Mouse (Mus musculus) stomach, postnatal 0 days (tissue): ENCODE measurements around the gene Tgfbrap1. TPM values are rescaled to one million over a fixed set of nuclear protein-coding genes. Genes with fewer than 3 reads are reported as not detected.

Experiments
- ATAC-seq: fragments of 200-750 bp; cut with Nextera tagmentation; 2 replicates; pipeline ENCODE4 v1.8.0; 2017; ENCODE audit not compliant: low FRiP score, low TSS enrichment
- DNase-seq: peaks from one replicate; pipeline ENCODE4 v3.0.0-alpha.2; 2016; ENCODE audit warnings: low spot score
- H3K27ac ChIP-seq: fragments of 300-500 bp; sonication (generic); replicated peaks from 2 replicates; pipeline ENCODE4 v1.5.1; 2014; ENCODE audit warnings: mild to moderate bottlenecking, control low read depth
- H3K27me3 ChIP-seq: fragments of 300-500 bp; sonication (generic); 2 replicates; pipeline ENCODE4 v1.6.1; 2014; ENCODE audit warnings: low read length; ENCODE audit not compliant: control insufficient read depth, insufficient read depth
- H3K36me3 ChIP-seq: fragments of 300-500 bp; sonication (generic); 2 replicates; pipeline ENCODE4 v1.6.1; 2014; ENCODE audit warnings: low read length, mixed read lengths; ENCODE audit not compliant: control insufficient read depth, insufficient read depth
- H3K4me1 ChIP-seq: fragments of 300-500 bp; sonication (generic); replicated peaks from 2 replicates; pipeline ENCODE4 v1.6.1; 2014; ENCODE audit warnings: antibody characterized with exemption; ENCODE audit not compliant: control insufficient read depth, insufficient read depth
- H3K4me2 ChIP-seq: fragments of 300-500 bp; sonication (generic); replicated peaks from 2 replicates; pipeline ENCODE4 v1.6.1; 2014; ENCODE audit warnings: low read depth, mild to moderate bottlenecking, control low read depth, moderate library complexity
- H3K4me3 ChIP-seq: fragments of 300-500 bp; sonication (generic); 2 replicates; pipeline ENCODE4 v1.5.1; 2014; ENCODE audit warnings: low read depth, low read length, control low read depth
- H3K9ac ChIP-seq: fragments of 300-500 bp; sonication (generic); 2 replicates; pipeline ENCODE4 v1.6.1; 2014; ENCODE audit warnings: mild to moderate bottlenecking, low read length, control low read depth, mixed read lengths
- H3K9me3 ChIP-seq: fragments of 300-500 bp; sonication (generic); 2 replicates; pipeline ENCODE4 v1.6.1; 2016; ENCODE audit warnings: low read length; ENCODE audit not compliant: control insufficient read depth
- CTCF ChIP-seq: IDR thresholded peaks from 2 replicates; pipeline ENCODE4 v1.5.1; 2016; ENCODE audit warnings: antibody characterized with exemption, low read depth, mild to moderate bottlenecking, moderate library complexity
- EP300 ChIP-seq: optimal IDR thresholded peaks from 2 replicates; pipeline ENCODE3; 2016; ENCODE audit warnings: antibody characterized with exemption
- WGBS: fragments of 180-500 bp; shearing (Covaris S2); extraction: QIAGEN DNeasy Blood & Tissue Kit; methylation state at CpG from one replicate; pipeline ENCODE4 v1.1.7; 2014; 5-methylcytosine and 5-hydroxymethylcytosine counted together
- polyA plus RNA-seq: library from polyadenylated mRNA; unstranded; fragments of >200 nt; fragmentation: Nextera tagmentation; extraction: Ambion mirVana; gene quantifications from 2 replicates; pipeline ENCODE4 v1.2.1, GENCODE M21; 2015

The Tgfbrap1 gene
- 4.6 and 5.7 TPM in 2 replicates for polyA plus RNA-seq

DNA sequence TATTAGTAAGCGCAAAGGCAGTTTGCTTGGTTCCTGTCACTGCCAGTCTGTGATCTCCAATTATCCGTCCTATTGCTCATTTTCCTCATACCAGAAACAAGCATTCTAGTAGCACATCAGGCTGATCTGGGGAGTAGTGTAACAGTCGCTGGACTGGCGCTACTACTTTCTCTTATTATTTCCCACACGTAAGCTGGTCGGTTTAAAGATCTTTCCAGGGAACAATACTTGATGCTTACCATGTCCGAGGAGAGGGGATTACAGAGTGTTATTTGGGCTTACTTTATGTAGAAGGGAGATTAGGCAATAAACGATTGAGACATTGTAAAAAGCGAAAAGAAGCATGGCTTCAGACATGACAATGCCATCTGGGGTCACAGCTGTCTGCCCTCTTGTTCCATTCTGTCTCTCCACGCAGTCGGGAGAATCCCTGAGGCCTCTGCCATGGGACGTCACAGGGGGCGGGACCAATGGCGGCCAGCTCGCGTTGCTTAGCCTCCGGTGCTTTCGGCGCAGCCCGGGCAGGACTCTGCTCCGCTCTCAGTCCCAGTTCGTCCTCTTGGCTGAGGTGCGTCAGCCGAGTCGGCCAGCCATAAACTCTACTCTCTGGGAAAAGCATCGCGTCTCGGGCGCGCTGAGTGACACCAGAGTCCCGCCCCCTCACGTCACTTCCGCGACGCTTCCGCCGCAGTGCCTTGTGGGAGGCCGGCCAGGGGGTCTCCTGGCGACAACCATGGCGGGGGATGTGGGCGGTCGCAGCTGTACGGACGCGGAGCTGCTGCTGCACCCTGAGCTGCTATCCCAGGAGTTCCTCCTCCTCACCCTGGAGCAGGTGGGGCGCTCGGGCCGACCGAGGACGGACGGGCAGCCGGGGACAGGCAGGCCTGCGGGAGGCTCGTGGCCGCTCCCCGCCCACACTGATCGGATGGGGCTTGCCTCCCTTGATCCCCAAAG, at the start of gene Tgfbrap1, which contains the start of gene AI597479:
TSS of gene Tgfbrap1 (minus strand) at position 607 of the 954 bp plus-strand sequence.
TSS of gene AI597479 (plus strand) at position 680 of the 954 bp plus-strand sequence.
- Histone ChIP-seq H3K4me2 (peak within 1 kb of the TSS; percentile 87), H3K4me1 (no peaks in the 10 kb centered on the region), H3K9ac (peak within 1 kb of the TSS; percentile 96), H3K4me3 (peak within 1 kb of the TSS; percentile 87), H3K27me3 (no peaks in the 10 kb centered on the region), H3K9me3 (no peaks in the 10 kb centered on the region), H3K27ac (peak within 1 kb of the TSS; percentile 99), H3K36me3 (no peaks in the 10 kb centered on the region)
- TF ChIP-seq EP300 (no peak), CTCF (0 out of 2 replicates have a peak, but pooled peaks have one; percentile 3)
- peak; percentile 96 for ATAC-seq
- peak; percentile 93 for DNase-seq
- WGBS: under 1% methylated on average over 56 of the region's 57 CpGs

DNA sequence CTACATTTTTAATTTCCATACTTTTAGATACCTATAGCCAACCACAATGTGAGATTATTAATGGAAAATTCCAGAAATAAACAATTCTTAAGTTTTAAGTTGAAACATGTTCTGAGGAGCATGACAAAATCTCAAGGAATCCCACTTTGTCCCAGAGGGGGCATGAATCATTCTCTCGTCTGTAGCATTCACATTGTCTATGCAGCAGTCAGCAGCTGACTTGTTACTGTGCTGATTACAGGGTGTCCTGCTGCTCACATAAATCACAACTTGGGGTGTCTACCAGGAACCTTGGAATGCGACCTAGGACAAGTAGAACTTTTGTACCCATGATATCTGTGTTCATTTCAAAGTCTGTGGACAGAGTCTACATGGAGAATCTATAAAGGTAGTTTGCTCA, 49.0 kb upstream of the Tgfbrap1 start:
- Histone ChIP-seq H3K4me3 (no peak overlapping the region), H3K36me3 (peaks cover 8% of the 10 kb centered on the region; the same call in 1 of the 2 replicates), H3K4me1 (0 out of 2 replicates have a peak, but pooled peaks cover 2% of the 10 kb centered on the region), H3K27me3 (no peaks in the 10 kb centered on the region), H3K27ac (no peak overlapping the region), H3K4me2 (no peak overlapping the region), H3K9me3 (no peaks in the 10 kb centered on the region), H3K9ac (no peak overlapping the region)
- DNase-seq: no peak
- WGBS: 40% methylated on average over 2 of the region's 2 CpGs
- no peak for ATAC-seq
- no peak for TF ChIP-seq CTCF
- TF ChIP-seq EP300: no peak

DNA sequence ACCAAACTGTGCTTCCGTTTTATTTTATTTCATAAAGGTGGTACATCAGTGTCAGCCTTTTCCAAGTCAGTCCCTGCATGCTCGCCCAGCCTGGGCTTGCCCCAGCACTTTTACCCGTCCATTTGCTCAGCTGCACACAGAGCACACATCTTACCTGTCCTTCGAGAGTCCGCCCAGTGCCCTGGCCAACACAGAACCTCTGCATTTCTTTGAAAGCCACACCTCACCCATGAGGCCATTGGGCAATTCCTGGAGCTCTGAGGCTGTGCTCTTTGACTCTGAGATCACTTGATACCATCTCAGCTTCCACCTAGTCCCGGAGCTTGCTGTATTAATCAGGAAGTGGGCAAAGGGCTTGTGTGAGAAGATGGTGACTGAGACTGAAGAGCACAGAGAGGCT, 47.0 kb upstream of the Tgfbrap1 start:
- Histone ChIP-seq H3K4me1 (no peaks in the 10 kb centered on the region), H3K36me3 (peaks cover 4% of the 10 kb centered on the region; the same call in 1 of the 2 replicates), H3K4me2 (no peak overlapping the region), H3K27me3 (no peaks in the 10 kb centered on the region), H3K9ac (no peak overlapping the region), H3K9me3 (no peaks in the 10 kb centered on the region), H3K27ac (peak overlapping the region; percentile 36; the same call in 1 of the 2 replicates), H3K4me3 (no peak overlapping the region)
- ATAC-seq (peak; percentile 90), DNase-seq (peak; percentile 77)
- TF ChIP-seq EP300 (no peak), CTCF (no peak)
- WGBS: 54% methylated on average over 6 of the region's 6 CpGs

DNA sequence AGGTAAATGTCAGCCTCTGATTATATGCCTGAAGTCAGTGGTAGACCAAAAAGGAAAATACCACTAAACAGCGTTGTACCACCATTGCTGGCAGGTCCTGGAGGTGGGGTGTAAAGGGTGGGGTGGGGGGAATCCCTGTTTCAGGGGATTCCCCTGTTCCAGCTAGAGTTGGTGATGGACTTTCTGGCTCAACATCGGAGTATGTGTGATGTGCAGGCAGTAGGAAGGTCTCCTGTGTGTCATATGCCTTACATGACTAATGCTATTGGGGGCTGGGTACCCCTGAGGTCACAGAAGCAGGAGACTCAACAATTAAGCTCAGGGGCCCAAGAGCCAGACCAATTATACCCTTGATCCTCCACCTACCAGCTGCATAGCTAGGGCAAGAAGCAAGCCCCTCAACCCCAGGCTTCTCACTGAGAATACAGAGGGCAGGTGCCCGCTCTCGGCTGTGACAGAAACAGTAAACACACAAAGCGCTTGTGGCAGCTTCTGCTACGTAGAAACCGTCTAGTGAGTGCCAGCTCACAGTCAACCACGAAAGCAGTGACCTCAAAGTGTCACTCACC, 46.0 kb upstream of the Tgfbrap1 start:
- 82% methylated on average over 8 of the region's 8 CpGs for WGBS
- H3K4me1 ChIP-seq: no peaks in the 10 kb centered on the region
- H3K9ac ChIP-seq: no peak overlapping the region
- H3K36me3 ChIP-seq: peaks cover 4% of the 10 kb centered on the region; the same call in 1 of the 2 replicates
- TF ChIP-seq EP300 (no peak), CTCF (no peak)
- no peak overlapping the region for H3K4me2 ChIP-seq
- ATAC-seq (no peak), DNase-seq (no peak)
- no peaks in the 10 kb centered on the region for H3K27me3 ChIP-seq
- no peak overlapping the region for H3K27ac ChIP-seq
- H3K4me3 ChIP-seq: no peak overlapping the region
- H3K9me3 ChIP-seq: no peaks in the 10 kb centered on the region

GRCm38 (mm10) chr1:43143791-43144190, 45.4 kb upstream of the Tgfbrap1 start:
- WGBS: 80% methylated on average over 4 of the region's 4 CpGs
- H3K4me3 ChIP-seq: no peak overlapping the region
- no peak for ATAC-seq
- TF ChIP-seq EP300 (no peak), CTCF (no peak)
- DNase-seq: no peak
- no peak overlapping the region for H3K27ac ChIP-seq
- H3K4me2 ChIP-seq: no peak overlapping the region
- H3K9me3 ChIP-seq: no peaks in the 10 kb centered on the region
- no peaks in the 10 kb centered on the region for H3K27me3 ChIP-seq
- H3K4me1 ChIP-seq: no peaks in the 10 kb centered on the region
- no peak overlapping the region for H3K9ac ChIP-seq
- peaks cover 4% of the 10 kb centered on the region; the same call in 1 of the 2 replicates for H3K36me3 ChIP-seq
